Mouse (Mus musculus): ENCODE data around the gene Serbp1.

Gene Serbp1

DNA sequence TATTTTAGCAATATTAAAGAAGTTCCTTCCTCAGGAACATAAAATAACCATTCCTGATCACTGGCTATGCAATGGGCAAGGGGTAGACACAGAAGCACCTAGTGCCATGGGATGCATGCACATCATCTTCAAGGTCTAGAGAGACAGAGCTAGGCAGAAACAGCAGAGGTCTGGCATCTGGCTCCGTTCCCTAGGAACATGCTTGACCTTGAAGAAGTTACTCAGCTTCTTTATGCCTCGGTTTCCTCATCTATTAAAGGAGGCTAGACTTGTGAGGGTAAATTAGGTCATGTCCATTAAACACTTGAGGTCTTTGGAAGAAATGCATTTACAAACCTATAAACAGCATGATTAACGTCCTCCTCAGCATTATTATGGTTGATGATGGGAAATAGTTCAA lies 2.3 kb upstream of the Serbp1 start:
- DNase-seq (ENCODE audit: low read depth): no peak

DNA sequence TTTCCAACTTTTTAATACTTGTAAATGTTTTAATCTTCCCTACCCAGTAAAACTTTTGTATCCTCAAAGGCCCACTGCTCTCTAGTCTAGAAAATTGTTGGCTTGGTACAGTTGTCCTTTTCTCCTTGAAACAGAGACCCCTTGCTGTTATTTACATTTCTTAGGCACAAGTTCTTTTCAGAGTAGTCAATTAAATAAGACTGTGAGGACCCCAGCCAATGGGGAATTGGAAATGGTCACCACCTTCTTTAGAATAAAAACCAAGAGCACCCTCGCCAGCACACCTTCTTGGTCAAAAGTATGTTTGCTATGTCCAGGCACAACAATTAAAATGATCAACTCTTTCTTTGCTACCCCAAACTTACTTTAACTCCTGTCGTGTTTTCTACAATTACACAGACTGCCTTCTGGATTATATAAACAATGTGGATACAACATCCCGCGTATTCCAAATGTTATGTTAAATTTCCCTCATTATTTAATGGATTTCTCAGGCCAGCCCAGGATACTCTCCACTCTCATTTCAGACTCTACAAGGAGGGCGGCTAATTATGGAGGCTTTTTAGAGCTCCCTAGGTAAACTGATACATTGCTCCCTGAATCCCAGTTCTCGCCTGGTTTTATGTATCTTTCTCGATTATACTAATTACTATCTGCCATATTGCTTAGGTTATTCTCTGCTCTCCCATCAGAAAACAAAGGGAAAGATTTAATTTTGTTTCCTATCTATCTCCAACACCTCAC lies 1.3 kb upstream of the Serbp1 start:
- DNase-seq (ENCODE audit: low read depth): no peak

DNA sequence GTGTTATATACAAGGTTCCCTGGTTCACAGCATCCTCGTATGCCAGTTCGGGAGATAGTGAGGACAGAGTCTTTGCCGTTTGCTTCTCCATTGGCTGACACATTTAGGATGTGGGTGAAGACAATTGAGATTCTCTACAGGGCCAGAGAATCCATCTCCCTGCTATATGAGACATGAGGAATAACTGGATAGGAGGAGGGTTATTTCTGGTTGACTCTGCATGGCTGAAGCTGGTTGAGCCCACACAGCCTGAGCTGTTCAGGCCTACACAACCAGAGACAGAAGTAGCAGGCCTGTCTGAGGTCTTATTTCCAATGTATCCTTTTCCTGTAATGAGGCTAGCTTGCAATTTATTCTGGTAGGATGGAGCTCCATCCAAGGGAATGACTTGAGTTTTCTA lies 3.3 kb downstream of the Serbp1 start:
- no peak for DNase-seq (ENCODE audit: low read depth)

DNA sequence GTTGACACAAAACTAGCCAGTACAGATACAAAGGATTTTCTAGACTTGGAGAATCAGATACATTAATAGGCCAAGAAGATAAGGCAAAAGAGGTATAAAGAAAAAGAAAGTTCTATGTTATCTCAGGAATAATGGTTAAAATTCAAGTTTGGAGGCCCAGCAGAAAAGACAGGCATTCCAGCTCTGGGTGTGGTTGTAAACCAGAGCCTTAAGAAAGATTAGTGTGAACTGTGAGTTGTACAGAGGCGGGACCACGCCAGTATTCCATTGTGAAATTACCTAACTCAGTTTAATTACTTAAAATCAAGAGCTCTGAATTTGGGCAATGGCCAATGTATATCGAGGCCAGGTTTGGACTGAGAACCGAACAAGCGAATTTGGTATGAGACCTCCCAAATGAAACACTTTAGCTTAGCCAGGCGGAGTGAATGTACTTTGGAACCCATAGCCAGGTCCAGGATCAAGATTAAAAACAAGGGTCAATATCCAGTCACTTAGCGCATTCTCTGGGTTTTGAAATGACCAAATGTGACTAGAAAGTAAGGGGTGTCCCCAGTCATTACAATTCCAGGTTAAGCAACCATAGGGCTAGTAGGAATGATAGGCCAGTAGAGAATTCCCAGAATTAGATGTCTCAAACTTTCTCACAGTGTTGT lies 5.9 kb downstream of the Serbp1 start:
- no peak for DNase-seq (ENCODE audit: low read depth)

DNA sequence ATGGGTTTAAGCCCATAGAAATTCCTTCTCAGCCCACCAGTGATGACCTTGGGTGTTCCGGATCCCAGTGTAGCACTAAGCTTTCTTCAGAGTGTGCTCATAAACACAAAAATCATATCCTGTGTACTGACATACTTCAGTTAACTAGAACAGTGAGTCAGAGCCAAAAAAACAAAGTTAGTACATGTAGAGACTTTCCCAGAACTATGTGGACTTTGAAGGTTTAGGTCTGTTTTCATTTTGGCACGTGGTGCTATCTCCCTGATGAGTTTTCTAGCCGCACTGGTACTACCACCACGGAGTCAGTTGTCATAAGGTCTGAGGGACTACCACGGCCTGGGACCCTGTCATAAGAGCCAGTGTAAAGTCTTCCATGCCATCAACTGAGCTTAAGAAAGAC lies 6.5 kb downstream of the Serbp1 start:
- no peak for DNase-seq (ENCODE audit: low read depth)

DNA sequence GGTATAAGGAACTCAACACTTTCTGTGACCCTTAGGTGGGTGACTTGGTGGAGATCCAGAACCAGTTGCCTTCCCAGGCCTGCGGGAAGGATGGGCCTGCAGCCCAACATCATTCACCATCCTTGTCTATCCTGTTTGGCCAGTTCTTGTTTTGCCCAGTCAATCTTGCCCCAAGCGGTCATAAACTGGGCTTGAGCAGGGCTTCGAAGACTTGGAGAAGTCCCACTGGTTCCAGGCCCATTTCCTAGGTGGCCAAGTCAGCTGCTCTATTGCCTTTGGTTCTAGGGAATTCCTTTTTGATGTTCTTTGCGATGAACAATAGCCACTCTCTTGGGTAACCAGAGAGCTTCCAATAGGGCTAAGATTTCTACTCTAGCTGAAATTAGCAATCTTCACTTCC lies 13.1 kb downstream of the Serbp1 start:
- no peak for DNase-seq (ENCODE audit: low read depth)

DNA sequence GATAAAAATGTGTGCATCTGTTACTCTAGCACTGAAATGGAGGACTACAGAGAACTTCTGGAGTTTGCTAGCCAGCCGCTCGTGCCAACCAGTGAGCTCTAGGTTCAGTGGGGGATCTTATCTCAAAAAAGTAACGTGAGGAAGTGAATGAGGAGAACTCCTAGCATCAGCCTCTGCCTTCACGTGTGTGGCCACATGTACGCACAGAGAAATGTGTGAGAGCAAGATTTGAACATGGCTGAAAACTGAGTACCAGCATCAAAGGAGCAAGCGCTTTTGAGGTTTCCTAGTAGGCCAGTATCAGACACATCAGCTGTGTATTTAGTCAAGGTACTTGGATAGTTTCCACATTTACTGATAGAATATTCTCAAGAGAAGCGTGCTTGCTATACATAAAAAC lies 27.0 kb downstream of the Serbp1 start:
- no peak for DNase-seq (ENCODE audit: low read depth)

DNA sequence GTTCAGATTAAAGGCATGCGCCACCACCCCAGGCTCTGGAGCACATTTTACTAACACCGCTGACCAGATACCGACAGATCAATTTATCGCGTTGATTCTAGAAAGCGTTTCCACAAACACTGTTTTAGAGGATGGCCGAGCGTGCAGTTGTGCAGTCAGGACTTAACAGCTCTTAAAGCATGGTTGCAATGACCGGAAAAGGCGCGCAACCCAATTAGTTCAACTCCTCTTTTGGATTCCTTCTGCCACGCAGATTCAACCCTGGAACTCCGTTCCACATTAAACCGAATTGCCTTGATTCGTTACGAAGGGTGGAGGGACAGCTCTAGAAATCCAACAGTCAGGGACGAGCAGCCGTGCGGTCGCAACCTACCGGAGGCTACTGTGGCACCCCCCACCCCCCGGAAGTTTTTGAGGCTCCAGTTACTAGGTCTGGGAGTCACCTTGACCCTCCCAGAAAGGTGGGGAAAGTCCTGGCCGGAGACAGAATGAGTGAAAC lies 28.2 kb downstream of the Serbp1 start:
- no peak for DNase-seq (ENCODE audit: low read depth)

DNA sequence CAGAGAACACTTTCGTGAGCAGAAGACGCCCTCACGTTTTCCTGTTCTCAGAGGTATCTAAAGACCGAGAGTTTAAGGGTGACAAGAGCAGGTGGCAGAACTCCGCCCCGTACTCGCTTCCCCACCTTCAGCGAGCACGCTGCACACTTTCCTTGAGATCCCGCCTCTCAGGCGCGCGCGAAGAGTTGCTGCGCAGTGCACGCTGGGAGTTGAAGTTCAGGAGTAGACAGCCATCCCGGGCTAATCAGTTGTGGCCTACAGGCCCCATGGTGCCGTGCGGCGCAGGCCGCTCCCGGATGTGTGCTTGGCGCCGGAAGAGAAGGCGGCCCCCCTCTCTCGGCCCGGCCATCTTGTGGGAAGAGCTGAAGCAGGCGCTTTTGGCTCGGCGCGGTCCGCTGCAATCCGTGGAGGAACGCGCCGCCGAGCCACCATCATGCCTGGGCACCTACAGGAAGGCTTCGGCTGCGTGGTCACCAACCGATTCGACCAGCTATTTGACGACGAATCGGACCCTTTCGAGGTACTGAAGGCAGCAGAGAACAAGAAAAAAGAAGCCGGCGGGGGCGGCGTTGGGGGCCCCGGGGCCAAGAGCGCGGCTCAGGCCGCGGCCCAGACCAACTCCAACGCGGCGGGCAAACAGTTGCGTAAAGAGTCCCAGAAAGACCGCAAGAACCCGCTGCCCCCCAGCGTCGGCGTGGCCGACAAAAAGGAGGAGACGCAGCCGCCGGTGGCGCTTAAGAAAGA lies 28.9 kb downstream of the Serbp1 start:
- peak; percentile 98 for DNase-seq (ENCODE audit: low read depth)

DNA sequence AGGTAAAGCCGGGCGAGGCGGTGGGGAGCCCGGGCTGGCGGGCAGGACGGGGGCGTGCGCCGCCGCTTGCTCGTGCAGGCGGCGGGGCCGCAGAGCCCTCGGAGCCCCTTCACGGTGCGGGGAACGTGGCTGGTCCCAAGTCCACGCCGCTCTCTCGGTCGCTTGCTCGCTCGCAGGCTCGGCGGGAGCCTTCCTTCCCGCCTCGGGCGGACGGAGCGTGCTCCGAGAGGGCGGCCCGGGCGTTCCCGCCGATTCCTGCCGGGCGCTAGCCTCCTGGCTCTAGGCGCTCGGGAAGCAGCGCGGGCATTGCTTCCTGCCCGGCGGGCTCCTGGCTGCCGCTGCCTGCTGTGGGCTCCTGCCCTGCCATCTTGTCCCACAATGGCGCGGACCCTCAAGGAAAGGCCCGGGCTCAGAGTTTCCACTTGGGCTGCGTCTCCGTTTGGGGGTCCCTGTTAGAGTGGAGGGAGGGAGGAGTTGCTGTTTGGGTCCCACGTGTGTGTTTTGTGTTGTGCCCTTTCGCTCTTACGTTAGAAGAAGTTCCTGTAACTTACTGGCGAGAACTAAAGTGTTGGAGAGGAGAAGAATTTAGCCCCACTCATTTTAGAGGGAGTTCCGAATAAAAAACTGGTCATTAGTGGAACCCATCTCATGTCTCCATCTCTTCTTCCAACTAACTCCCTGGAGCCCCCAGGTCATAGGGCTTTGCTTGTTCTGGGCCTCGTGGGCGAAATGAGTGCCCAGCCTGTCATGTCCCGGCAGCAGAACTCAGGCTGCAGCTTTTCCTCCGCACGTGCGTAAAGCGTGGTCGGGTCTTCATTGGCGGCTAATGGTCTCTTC lies 29.6 kb downstream of the Serbp1 start:
- peak; percentile 61 for DNase-seq (ENCODE audit: low read depth)

DNA sequence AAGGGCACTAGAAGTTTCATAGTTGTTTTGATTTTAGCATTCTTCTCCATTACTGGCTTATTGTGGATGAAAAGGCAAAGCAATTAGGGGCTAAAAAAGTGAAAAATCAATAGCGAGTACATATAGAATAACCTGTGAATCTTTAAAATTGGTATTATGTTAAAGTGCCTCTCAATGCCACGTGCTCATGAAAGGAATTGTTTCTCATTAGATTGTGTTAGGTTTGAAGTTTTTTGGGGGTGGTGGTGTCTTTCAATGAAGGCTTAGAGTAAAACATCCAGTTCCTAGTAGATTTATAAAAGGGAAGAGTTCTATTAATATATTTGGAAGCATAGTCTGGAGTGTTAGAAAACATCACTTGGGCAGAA lies 30.3 kb downstream of the Serbp1 start:
- DNase-seq (ENCODE audit: low read depth): no peak

DNA sequence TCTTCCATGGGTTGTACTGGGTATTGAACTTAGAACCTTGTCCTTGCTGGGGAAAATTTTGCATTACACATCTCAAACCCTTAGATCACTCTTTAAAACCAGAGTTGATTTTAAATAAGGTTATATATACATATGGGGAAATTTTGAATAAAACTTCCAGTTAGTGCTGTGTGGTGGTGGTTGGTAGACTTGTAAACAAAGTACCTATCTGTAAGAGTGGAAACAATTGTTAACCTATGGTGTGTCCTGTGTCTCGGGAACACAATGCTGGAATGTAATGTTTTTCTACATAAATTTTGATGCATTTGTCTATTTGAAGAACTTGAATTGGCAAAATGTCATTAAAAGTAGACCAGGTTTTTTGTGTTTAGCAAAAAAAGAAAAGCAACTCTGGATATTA lies 31.0 kb downstream of the Serbp1 start:
- DNase-seq (ENCODE audit: low read depth): no peak

DNA sequence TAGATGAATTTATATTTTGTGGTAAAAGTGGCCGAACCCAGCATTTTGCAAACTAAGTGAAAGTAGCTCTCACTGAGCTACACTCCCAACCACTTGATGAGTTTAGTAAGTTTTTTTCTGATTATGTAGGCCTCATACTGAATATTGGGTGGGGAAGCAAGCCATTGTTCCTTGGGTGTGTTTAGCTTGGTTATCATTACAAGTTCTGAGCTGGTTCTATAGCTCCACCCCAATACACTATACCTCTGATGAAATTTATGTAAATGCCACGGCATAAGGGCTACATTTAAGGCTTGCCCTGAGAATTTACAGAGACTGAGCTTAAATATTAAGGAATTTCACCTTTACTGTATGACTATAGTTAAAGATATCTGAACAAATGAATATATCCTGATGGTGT lies 31.5 kb downstream of the Serbp1 start:
- no peak for DNase-seq (ENCODE audit: low read depth)

DNA sequence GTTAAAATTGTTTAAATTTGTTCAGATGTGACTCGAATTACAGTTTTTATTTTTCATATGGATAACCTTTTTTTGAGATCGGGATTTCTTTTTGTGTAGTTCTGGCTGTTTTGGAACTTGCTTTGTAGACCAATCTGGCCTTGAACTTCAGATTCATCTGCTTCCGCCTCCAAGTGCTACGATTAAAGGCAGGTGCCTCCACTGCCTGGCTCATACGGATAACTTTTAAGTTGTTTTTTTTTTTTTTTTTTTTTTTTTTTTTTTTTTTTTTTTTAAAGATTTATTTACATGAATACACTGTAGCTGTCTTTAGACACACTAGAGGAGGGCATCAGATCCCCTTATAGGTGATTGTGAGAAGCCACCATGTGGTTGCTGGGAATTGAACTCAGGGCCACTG lies 40.0 kb downstream of the Serbp1 start:
- DNase-seq (ENCODE audit: low read depth): no peak

DNA sequence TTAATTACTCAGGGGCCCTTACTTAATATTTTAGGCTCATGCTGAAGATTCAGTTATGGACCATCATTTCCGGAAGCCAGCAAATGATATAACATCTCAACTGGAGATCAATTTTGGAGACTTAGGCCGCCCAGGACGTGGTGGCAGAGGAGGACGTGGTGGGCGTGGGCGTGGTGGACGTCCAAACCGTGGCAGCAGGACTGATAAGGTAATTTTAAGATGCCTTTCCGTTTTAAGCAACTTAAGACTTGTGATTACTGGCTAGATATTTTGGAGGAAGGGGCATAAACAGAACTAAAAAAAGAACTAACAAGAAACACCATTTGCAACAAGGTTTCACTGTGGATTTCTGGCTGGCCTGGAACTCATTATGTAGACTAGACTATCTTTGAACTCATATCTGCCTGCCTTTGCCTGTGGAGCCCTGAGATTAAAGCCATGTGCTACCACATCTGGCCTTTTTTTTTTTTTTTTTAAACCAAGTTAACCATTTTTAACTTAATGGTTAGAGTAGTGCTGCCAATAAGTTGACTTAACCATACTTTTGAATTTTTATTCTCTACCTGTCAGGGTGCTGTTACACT lies 43.7 kb downstream of the Serbp1 start:
- no peak for DNase-seq (ENCODE audit: low read depth)

DNA sequence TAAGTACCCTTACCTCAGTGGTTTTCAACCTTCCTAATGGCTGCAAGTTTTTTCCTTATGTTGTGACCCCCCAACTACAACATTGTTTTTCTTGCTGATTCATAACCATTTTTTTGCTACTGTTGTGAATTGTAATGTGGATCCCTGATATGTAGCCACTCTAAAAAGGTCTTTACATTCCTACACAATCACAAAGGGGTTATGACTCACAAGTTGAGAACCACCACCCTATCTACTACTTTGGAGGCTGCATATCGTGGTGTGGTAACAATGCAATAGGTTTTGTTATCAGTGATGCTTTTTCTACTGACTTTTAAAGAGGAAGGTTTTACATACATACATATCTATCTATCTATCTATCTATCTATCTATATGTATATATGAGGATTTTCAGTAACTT lies 44.9 kb downstream of the Serbp1 start:
- DNase-seq (ENCODE audit: low read depth): no peak

DNA sequence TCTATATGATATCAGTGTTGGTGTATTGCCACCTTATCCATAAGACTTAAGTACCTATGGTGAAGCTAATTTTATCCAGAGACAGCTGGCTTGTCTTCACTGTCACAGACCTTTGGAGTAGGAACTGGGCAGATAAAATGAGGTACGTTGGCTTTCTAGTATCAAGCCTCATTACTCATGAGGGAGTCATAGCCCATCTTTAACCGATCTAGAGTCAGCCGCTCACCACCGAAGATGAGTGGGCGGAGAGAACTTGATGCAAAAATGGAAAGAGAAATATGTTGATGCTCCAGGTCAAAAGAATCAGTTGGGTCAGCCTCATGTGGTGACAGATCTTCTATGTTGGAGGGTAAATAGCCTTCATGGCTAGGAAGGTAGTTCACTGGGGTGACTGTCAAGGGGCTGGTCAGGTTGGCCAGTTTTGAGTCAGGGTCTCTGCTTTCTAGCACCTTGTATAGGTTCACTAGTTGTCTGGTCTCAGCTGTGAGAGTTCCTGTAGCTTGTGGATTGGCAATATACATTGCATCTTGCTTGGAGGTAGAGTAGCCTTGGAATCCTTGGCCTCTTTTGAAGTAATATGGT lies 54.2 kb downstream of the Serbp1 start:
- no peak for DNase-seq (ENCODE audit: low read depth)

DNA sequence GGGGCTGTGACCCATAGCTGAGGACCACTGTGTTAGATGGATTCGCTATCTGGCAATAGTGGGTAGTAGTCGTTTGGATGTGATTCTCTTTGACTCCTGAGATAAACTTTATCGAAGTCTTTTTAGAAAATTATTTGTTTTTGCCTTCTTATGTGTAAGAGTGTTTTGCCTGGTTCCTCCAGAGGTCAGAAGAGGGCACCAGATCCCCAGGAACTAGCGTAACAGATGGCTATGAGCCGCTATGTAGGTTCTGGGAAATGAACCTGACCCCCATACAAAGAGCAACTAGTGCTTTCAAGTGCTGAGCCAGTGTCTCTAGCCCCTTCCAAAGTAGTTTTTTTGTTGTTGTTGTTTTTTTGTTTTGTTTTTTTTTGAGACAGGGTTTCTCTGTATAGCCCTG lies 58.1 kb downstream of the Serbp1 start:
- peak; percentile 74 for DNase-seq (ENCODE audit: low read depth)

DNA sequence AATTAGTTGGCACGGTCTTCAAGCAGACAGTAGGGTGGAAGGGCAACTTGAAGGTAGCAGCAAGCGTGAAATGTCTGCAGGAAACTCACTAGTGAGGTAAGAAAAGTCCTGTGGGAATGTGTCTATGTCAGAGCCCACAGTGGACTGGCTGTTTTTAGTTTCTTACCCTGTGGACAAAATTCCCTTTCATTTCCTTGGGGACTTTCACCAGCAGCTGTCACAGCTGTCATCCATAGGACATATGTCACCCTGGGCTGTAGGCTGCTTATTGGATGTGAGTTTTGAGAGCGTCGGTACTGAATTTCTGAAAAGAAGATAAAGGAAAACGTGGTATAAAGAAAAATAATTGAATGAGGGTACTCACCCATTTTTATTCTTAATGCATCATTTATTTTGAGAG lies 60.8 kb downstream of the Serbp1 start:
- no peak for DNase-seq (ENCODE audit: low read depth)

DNA sequence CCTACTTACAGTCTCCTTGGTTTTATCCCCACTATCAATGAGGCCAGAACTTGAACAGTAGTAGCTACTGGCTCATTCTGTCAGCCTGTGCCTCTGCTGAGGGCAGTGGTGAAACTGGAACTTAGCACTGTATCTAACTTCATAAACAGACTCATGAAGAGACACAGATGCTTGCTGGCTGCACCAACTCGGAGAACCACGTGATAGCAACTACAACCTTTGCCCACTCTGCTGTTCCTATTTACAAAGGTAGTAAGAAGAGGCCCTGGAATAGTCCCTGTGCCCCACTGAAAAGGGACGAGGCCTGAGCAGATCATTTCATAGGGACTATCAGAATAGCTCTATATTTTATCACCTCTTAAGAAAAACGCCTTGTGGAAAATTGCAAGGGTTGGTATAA lies 62.3 kb downstream of the Serbp1 start:
- DNase-seq (ENCODE audit: low read depth): no peak

DNA sequence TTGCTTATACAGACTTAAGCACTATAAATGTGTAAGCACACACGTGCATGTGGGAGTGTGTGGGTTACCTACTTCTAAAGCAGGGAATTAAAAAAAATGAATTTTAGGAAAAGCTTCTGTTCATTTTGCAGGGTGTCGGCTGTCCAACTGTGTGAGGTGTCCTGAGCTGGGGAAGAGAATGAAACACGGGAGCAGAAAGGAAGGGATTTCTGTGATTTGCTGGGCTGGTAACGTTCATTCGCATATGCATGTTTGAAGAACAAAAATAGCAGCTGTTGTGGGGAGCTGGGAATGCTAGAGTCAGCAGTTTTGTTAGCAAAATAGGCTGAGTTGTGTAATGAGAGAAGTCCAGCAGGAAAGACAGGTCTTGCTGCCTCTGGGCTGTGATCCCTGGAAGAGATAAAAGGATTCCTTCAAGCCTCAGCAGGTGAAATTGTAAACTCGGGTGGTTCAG lies 62.8 kb downstream of the Serbp1 start:
- no peak for DNase-seq (ENCODE audit: low read depth)
